Mouse (Mus musculus) midbrain, postnatal 0 days (tissue): ENCODE data around the gene Hapln4. TPM values are rescaled to one million over a fixed set of nuclear protein-coding genes. Genes with fewer than 3 reads are reported as not detected.

Experiments used
- ATAC-seq: fragments of 200-750 bp; cut with Nextera tagmentation; 2 replicates; pipeline ENCODE4 v1.8.0; 2017; ENCODE audit warnings: moderate number of reproducible peaks, mild to moderate bottlenecking, moderate TSS enrichment, moderate library complexity; ENCODE audit not compliant: low FRiP score
- DNase-seq: peaks from one replicate; pipeline ENCODE4 v3.0.0-alpha.2; 2015; ENCODE audit warnings: low spot score
- H3K27ac ChIP-seq: fragments of 300-500 bp; sonication (generic); 2 replicates; pipeline ENCODE4 v1.5.1; 2014; ENCODE audit warnings: low read depth, mild to moderate bottlenecking, low read length, mixed read lengths
- H3K27me3 ChIP-seq: fragments of 300-500 bp; sonication (generic); 2 replicates; pipeline ENCODE4 v1.6.1; 2014; ENCODE audit warnings: low read length, control low read depth, mixed read lengths; ENCODE audit not compliant: insufficient read depth
- H3K36me3 ChIP-seq: fragments of 300-500 bp; sonication (generic); 2 replicates; pipeline ENCODE4 v1.6.1; 2014; ENCODE audit warnings: low read length, control low read depth, mixed read lengths; ENCODE audit not compliant: insufficient read depth
- H3K4me1 ChIP-seq: fragments of 300-500 bp; sonication (generic); 2 replicates; pipeline ENCODE4 v1.6.1; 2014; ENCODE audit warnings: mild to moderate bottlenecking, control low read depth, antibody characterized with exemption, low read length, mixed read lengths; ENCODE audit not compliant: insufficient read depth
- H3K4me2 ChIP-seq: fragments of 300-500 bp; sonication (generic); 2 replicates; pipeline ENCODE4 v1.6.1; 2014; ENCODE audit warnings: low read depth, mild to moderate bottlenecking, low read length, mixed read lengths; ENCODE audit not compliant: poor library complexity, severe bottlenecking
- H3K4me3 ChIP-seq: fragments of 300-500 bp; sonication (generic); 2 replicates; pipeline ENCODE4 v1.5.1; 2014; ENCODE audit warnings: low read depth, mild to moderate bottlenecking, low read length, moderate library complexity
- H3K9ac ChIP-seq: fragments of 300-500 bp; sonication (generic); replicated peaks from 2 replicates; pipeline ENCODE4 v1.6.1; 2014; ENCODE audit warnings: mild to moderate bottlenecking, low read length, moderate library complexity, mixed read lengths; ENCODE audit not compliant: poor library complexity, severe bottlenecking
- H3K9me3 ChIP-seq: fragments of 300-500 bp; sonication (generic); 2 replicates; pipeline ENCODE4 v1.6.1; 2016; ENCODE audit warnings: low read length, control low read depth
- CTCF ChIP-seq: IDR thresholded peaks from 2 replicates; pipeline ENCODE4 v1.5.1; 2016; ENCODE audit warnings: antibody characterized with exemption, mild to moderate bottlenecking
- WGBS: fragments of 180-500 bp; shearing (Covaris S2); extraction: QIAGEN DNeasy Blood & Tissue Kit; methylation state at CpG from one replicate; pipeline ENCODE4 v1.1.7; 2014; 5-methylcytosine and 5-hydroxymethylcytosine counted together
- polyA plus RNA-seq: library from polyadenylated mRNA; unstranded; fragments of >200 nt; fragmentation: Nextera tagmentation; extraction: Ambion mirVana; gene quantifications from 2 replicates; pipeline ENCODE4 v1.2.1, GENCODE M21; 2015
- total RNA-seq: library from RNA; depleted of rRNA; stranded (reverse); fragments of >200 nt; gene quantifications from 2 replicates; pipeline ENCODE4 v1.2.3, GENCODE M21; 2014

Hapln4 gene
- total and polyA plus RNA-seq, 2 experiments from 2014 or later, result 0.99 to 1.6 TPM

DNA sequence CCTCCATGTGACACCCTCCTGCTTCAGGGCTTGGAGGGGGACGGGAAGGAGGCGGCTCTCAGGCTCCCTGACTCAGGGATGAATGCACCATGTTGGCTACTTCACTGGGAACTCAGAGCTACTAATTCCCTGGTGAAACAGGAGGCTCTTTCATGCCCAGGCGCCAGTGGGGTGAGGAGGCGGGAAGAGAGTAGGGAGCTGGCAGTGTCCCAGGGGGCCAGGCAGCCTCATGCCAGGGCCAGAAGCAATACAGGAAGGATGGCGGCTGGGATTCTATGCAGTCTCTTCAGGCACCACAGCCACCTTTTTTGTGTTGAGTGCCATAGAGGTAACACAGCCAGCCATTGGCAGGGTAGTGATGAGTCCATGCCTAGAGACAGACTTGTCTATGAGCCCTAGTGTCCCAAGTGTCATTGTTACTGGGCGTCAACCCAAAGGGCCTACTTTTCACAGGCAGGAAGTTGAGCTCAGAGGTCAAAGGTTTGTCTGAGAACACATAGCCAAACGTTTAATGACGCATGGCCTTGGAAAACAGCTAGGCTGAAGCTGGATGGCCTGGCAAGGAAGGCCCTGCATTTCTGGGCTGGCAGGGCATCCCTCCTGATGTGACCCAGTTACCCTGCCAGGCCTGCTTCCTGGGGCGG lies 46.2 kb downstream of the Hapln4 start:
- Histone ChIP-seq H3K36me3 (peaks cover 8% of the 10 kb centered on the region; the same call in 1 of the 2 replicates), H3K4me1 (no peaks in the 10 kb centered on the region; the same call in 1 of the 2 replicates), H3K4me3 (no peak overlapping the region), H3K27me3 (no peaks in the 10 kb centered on the region), H3K4me2 (no peak overlapping the region), H3K27ac (peak overlapping the region; percentile 57; the same call in 1 of the 2 replicates), H3K9me3 (no peaks in the 10 kb centered on the region), H3K9ac (no peak overlapping the region)
- DNase-seq (peak; percentile 86), ATAC-seq (peak; percentile 68)
- TF ChIP-seq CTCF, result no peak
- WGBS, result 54% methylated on average over 9 of the region's 9 CpGs

DNA sequence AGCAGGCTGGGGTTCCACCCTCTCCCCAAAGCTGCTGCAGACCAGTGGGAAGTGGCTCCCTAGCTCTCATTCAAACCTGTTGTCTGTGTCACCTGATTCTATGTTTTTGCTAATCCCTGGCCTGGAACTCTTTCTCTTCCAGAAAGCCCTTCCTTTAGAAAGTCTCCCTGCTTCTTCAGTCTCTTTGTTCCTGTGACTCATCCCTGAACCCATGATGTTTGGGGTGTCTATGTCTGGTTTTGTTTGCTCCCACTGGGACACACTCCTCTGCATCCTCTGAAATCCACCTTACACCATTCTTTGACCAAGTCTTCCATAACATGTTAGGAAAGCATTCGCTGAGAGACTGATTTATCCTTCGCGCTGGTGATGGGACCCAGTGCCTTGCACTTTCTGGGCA lies 46.8 kb downstream of the Hapln4 start:
- 81% methylated on average over 3 of the region's 3 CpGs for WGBS
- Histone ChIP-seq H3K4me2 (no peak overlapping the region), H3K4me1 (no peaks in the 10 kb centered on the region; the same call in 1 of the 2 replicates), H3K36me3 (peaks cover 15% of the 10 kb centered on the region), H3K27me3 (no peaks in the 10 kb centered on the region), H3K27ac (peak overlapping the region; percentile 57; the same call in 1 of the 2 replicates), H3K9me3 (no peaks in the 10 kb centered on the region), H3K9ac (no peak overlapping the region), H3K4me3 (no peak overlapping the region)
- TF ChIP-seq CTCF, result no peak
- DNase-seq, result no peak
- ATAC-seq, result no peak

DNA sequence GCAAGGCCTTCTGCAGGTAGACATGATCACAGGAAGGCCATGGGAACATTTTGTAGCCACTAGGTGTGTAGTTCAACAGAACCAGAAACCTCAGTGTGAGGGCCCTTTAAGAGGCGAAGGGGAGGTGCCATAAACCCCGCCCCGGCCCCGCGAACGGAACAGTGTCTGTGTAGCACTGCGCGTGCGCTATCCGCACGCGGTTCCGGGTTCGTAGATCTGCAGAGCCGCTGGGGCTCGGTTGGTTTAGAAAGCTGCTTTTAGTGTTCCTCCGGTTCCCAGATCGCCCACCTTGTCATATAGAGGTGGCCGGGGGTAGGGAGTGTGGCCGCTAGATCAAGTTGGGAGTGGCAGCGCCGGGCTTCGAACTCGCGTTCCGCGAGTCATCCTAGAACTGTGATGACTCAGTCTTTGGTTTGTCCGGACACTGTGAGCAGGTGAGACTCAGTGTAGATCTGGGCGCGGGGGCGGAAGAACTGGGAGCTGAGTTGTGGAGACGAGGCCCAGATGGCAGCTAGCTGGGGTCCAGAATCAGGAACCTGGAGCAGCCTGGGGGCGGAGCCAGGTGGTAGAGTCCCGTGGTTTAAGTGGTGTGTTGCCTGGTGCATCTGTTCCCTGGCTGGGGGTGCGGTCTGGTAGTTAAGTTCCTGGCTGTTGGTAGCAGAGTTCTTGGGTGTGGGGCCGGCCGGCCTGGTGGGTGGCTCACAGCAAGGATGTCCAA lies 48.1 kb downstream of the Hapln4 start, which contains the start of gene Nr2c2ap:
Nr2c2ap (plus strand) TSS at position 168 of the 718 bp plus-strand sequence.
- Histone ChIP-seq H3K4me3 (peak within 1 kb of the TSS; percentile 44), H3K36me3 (peaks cover 25% of the 10 kb centered on the region), H3K4me1 (no peaks in the 10 kb centered on the region; the same call in 1 of the 2 replicates), H3K9ac (peak within 1 kb of the TSS; percentile 61), H3K9me3 (no peaks in the 10 kb centered on the region), H3K27me3 (no peaks in the 10 kb centered on the region), H3K4me2 (peak within 1 kb of the TSS; percentile 71), H3K27ac (peak within 1 kb of the TSS; percentile 57)
- 1% methylated on average over 37 of the region's 37 CpGs for WGBS
- DNase-seq (peak; percentile 94), ATAC-seq (peak; percentile 68)
- peak; percentile 40; the same call in 1 of the 2 replicates for TF ChIP-seq CTCF

DNA sequence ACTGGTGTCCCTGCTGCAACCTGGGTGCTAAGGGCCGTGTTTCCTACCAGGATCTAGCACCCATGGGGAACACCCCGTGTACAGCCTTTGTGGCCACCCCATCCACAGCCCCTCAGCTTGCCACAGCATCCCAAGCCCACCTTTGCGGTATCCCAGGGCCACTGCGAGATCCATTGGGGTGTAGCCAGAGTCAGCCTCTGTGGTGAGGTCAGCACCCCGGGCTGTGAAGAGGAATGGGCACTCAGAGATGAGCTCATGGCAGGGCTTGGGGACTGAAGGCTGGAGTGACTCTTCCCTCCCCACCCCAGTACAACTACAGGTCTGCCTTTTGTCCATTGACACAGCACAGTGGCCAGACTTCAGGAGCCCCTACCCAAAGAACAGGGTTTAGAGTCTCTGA lies 50.8 kb downstream of the Hapln4 start:
- WGBS, result 97% methylated on average over 5 of the region's 5 CpGs
- Histone ChIP-seq H3K9me3 (no peaks in the 10 kb centered on the region), H3K36me3 (peaks cover 26% of the 10 kb centered on the region), H3K27ac (no peak overlapping the region), H3K27me3 (no peaks in the 10 kb centered on the region), H3K9ac (no peak overlapping the region), H3K4me1 (no peaks in the 10 kb centered on the region; the same call in 1 of the 2 replicates), H3K4me3 (no peak overlapping the region), H3K4me2 (no peak overlapping the region)
- DNase-seq, result no peak
- no peak for TF ChIP-seq CTCF
- ATAC-seq, result no peak

DNA sequence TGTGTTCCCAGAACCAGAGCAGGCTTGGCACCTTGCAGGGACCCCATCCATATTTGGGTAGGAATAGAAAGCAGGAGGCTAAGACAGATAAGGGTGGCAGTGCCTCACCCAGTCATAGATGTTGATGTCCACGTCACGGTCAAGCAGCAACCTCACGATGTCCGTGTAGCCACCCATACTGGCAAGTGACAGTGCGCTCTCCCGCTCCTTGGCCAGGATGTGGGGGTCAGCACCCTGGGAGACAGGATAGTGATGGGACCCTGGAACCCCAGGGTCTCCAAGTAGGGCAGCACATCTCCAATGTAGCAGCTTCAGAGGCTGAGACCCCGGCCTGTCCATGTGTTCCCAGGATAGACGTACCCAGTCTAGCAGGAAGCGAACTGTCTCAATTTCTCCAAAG lies 51.7 kb downstream of the Hapln4 start:
- no peak overlapping the region for H3K4me2 ChIP-seq
- WGBS, result 93% methylated on average over 9 of the region's 9 CpGs
- DNase-seq (no peak), ATAC-seq (no peak)
- peaks cover 26% of the 10 kb centered on the region for H3K36me3 ChIP-seq
- no peak overlapping the region for H3K4me3 ChIP-seq
- no peak overlapping the region for H3K27ac ChIP-seq
- no peak for TF ChIP-seq CTCF
- no peaks in the 10 kb centered on the region for H3K9me3 ChIP-seq
- no peaks in the 10 kb centered on the region for H3K27me3 ChIP-seq
- no peak overlapping the region for H3K9ac ChIP-seq
- H3K4me1 ChIP-seq, result no peaks in the 10 kb centered on the region; the same call in 1 of the 2 replicates

DNA sequence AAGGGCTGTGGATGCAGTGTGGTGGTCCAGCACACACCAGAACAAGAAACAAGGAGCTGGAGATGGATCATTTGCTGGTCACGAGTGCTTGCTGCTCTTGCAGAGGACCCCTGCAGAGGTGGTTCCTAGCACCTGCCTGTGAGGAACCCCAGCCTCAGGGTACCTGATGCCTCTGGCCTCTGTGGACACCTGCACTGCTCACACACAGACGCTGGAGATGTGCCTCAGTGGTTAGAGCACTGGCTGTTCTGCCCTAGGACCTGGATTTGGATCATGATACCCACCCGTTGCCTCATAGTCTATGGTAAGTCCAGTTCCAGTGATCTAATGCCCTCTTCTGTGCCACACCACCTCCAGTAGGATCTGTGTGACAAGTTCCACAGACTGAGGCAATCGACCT lies 53.3 kb downstream of the Hapln4 start:
- no peak overlapping the region for H3K4me3 ChIP-seq
- H3K27me3 ChIP-seq, result no peaks in the 10 kb centered on the region
- H3K4me2 ChIP-seq, result no peak overlapping the region
- peaks cover 7% of the 10 kb centered on the region for H3K4me1 ChIP-seq
- H3K27ac ChIP-seq, result no peak overlapping the region
- peaks cover 26% of the 10 kb centered on the region for H3K36me3 ChIP-seq
- ATAC-seq, result no peak
- DNase-seq, result no peak
- H3K9ac ChIP-seq, result no peak overlapping the region
- 86% methylated on average over 4 of the region's 4 CpGs for WGBS
- TF ChIP-seq CTCF, result no peak
- H3K9me3 ChIP-seq, result no peaks in the 10 kb centered on the region
